ENCODE assay signal across 8 mouse cellular contexts in the genomic region with DNA sequence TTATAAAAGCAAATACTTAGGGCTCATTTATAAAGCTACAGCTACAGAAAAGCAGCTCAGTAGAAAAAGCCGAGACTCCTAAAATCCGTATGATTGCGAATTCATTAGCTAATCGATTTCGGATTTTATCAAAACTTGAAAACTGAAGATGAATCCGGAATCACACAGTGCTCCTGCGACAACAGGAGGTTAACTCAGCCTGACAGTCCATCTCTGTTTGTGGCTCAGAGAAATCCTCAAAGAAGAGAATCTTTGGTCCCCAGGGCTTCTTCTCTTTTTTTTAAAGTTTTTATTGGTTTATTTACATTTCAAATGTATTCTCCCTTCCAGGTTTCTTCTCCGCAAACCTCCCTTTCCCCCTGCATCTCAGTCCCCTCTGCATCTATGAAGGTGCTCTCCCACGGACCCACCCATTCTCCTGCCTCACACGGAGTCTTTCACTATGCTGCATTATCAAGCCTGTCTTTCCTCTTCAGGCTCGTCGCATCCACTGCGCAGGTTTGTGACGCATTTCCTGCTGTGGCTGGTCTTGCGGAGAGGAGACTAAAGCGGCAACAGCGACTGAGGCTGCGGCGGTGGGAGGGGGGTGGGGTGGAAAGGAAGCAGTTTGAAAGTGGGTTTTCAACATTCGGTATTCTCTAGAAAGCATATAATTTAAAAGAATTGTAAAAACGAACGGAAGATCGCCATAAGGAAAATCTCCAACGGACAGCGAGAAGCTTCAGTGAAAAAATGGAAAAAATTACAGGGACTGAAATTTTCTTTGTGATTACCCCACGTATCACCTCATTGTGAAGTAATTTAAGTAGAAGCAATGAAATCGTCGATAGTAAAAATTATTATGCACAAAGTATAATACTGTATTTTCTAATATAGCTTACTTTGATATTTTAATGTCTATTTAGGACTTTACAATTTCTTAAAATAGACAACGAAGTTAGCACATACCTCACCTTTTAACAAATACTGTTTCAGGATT.
DNase-seq lines count a peak whose midpoint lies in the region; ATAC-seq and TF ChIP-seq lines count a peak whose summit lies in the region.
"Not testable (repeated sequence)": the region's sequence is repeated elsewhere in the genome, so short reads cannot be mapped to it uniquely, and the experiment has no call there.

No protein-coding gene starts in this region.

- DNase-seq in adrenal gland, postnatal 36 days = peak; percentile 33 to 34
- peak; percentile 27 for DNase-seq in embryo, embryonic 11.5 days (ENCODE audit: low read depth, low spot score)
- peak; percentile 6 for DNase-seq in gastrocnemius, postnatal 10 days
- DNase-seq in hindbrain, postnatal 0 days (ENCODE audit: low spot score) = peak; percentile 84
- peak; percentile 17 to 20 for DNase-seq in layer of hippocampus, postnatal 36 days
- peak; percentile 82 for DNase-seq in lung, embryonic 14.5 days
- peak; percentile 13 for DNase-seq in thymus, postnatal 0 days (ENCODE audit: low spot score)

- H3K36me3 ChIP-seq in hindbrain, postnatal 0 days (ENCODE audit: insufficient read depth, low read length); lung, embryonic 14.5 days (ENCODE audit: insufficient read depth); neural tube, embryonic 14.5 days (ENCODE audit: control insufficient read depth, insufficient read depth, low read length): not testable (repeated sequence)

- H3K9me3 ChIP-seq in hindbrain, postnatal 0 days (ENCODE audit: low read length); lung, embryonic 14.5 days (ENCODE audit: low read depth, low read length); neural tube, embryonic 14.5 days (ENCODE audit: control insufficient read depth, low read length): not testable (repeated sequence)

- H3K27ac ChIP-seq in hindbrain, postnatal 0 days = peak overlapping the region; percentile 67; the same call in 1 of the 2 replicates
- not testable (repeated sequence) for H3K27ac ChIP-seq in lung, embryonic 14.5 days (ENCODE audit: low read depth)
- peak overlapping the region; percentile 67; the same call in 1 of the 2 replicates for H3K27ac ChIP-seq in neural tube, embryonic 14.5 days (ENCODE audit: low read depth, low read length)

- WGBS in hindbrain, postnatal 0 days = 31% methylated on average over 29 of the region's 29 CpGs
- WGBS in lung, embryonic 14.5 days = 22% methylated on average over 29 of the region's 29 CpGs
- 26% methylated on average over 29 of the region's 29 CpGs for WGBS in neural tube, embryonic 14.5 days

- 0 out of 2 replicates have a peak overlapping the region, but pooled peaks have one; percentile 28 for H3K9ac ChIP-seq in hindbrain, postnatal 0 days (replicated peaks; ENCODE audit: low read length)
- not testable (repeated sequence) for H3K9ac ChIP-seq in lung, embryonic 14.5 days; neural tube, embryonic 14.5 days (replicated peaks; ENCODE audit: low read depth, low read length)

- H3K4me2 ChIP-seq in hindbrain, postnatal 0 days (ENCODE audit: low read depth, low read length) = peak overlapping the region; percentile 48
- peak overlapping the region; percentile 53 for H3K4me2 ChIP-seq in lung, embryonic 14.5 days
- peak overlapping the region; percentile 40; the same call in 1 of the 2 replicates for H3K4me2 ChIP-seq in neural tube, embryonic 14.5 days (ENCODE audit: low read depth, low read length)

- H3K4me3 ChIP-seq in hindbrain, postnatal 0 days (ENCODE audit: low read length) = peak overlapping the region; percentile 31
- H3K4me3 ChIP-seq in lung, embryonic 14.5 days (ENCODE audit: low read depth, low read length) = peak overlapping the region; percentile 22
- H3K4me3 ChIP-seq in neural tube, embryonic 14.5 days (ENCODE audit: low read depth, low read length) = peak overlapping the region; percentile 27

- not testable (repeated sequence) for TF ChIP-seq CTCF in hindbrain, postnatal 0 days (IDR thresholded peaks at IDR 0.05; ENCODE audit: low read depth); lung, embryonic 14.5 days (IDR thresholded peaks at IDR 0.05; ENCODE audit: low read depth)

- not testable (repeated sequence) for H3K4me1 ChIP-seq in hindbrain, postnatal 0 days (ENCODE audit: insufficient read depth, low read length); lung, embryonic 14.5 days (ENCODE audit: insufficient read depth); neural tube, embryonic 14.5 days (ENCODE audit: control insufficient read depth, insufficient read depth, low read length)

- ATAC-seq in hindbrain, postnatal 0 days = peak; percentile 96
- peak; percentile 98 for ATAC-seq in lung, embryonic 14.5 days (ENCODE audit: insufficient read depth)
- peak; percentile 99 for ATAC-seq in neural tube, embryonic 14.5 days (ENCODE audit: low read depth)

- H3K27me3 ChIP-seq in hindbrain, postnatal 0 days (ENCODE audit: insufficient read depth, low read length); lung, embryonic 14.5 days (ENCODE audit: insufficient read depth, low read length); neural tube, embryonic 14.5 days (ENCODE audit: control insufficient read depth, insufficient read depth, low read length): not testable (repeated sequence)

Comparison
In these comparisons a context has a peak if more than half of its experiments do, and no peak if none do; other contexts are left out.
1. DNase-seq: peak in every context shown above with its lines; median percentile 84 in hindbrain, postnatal 0 days; 82 in lung, embryonic 14.5 days; 34 in adrenal gland, postnatal 36 days; 27 in embryo, embryonic 11.5 days; 18 in layer of hippocampus, postnatal 36 days; 13 in thymus, postnatal 0 days; 6 in gastrocnemius, postnatal 10 days.